Mouse (Mus musculus) skeletal muscle tissue, postnatal 0 days (tissue): ENCODE data around the gene Bphl. TPM values are rescaled to one million over a fixed set of nuclear protein-coding genes. Genes with fewer than 3 reads are reported as not detected.

Experiments
- polyA plus RNA-seq: library from polyadenylated mRNA; unstranded; fragments of >200 nt; fragmentation: Nextera tagmentation; extraction: Ambion mirVana; gene quantifications from 2 replicates; pipeline ENCODE4 v1.2.1, GENCODE M21; 2015

The Bphl gene
- 45.2 and 46.5 TPM in 2 replicates for polyA plus RNA-seq

GRCm38 (mm10) chr13:34037172-34038055 lies at the start of gene Bphl:
Gene Bphl (plus strand): TSS chr13:34037597.

GRCm38 (mm10) chr13:34002058-34003006 lies 35.1 kb upstream of the Bphl start, which contains the start of the genes Ripk1 and Serpinb6a:
Gene Ripk1 (plus strand): TSS chr13:34002363.
Gene Serpinb6a (minus strand): TSS chr13:34002794.

GRCm38 (mm10) chr13:34077492-34078271 lies 40.3 kb downstream of the Bphl start, which contains the start of gene Tubb2a:
Gene Tubb2a (minus strand): TSS chr13:34078007.

Other genes starting within 250 kb of the Bphl start
- not detected in 2 replicates for gene Serpinb6e, start 194.2 kb upstream of the Bphl start, polyA plus RNA-seq
- gene Serpinb6c, start 131.9 kb upstream of the Bphl start, polyA plus RNA-seq: 0.28 and 0.45 TPM in 2 replicates
- 17.5 and 17.9 TPM in 2 replicates for gene Nqo2, start 72.9 kb upstream of the Bphl start, polyA plus RNA-seq
- gene Ripk1, start 35.2 kb upstream of the Bphl start, polyA plus RNA-seq: 6.3 and 8.0 TPM in 2 replicates
- 63.8 and 73.4 TPM in 2 replicates for gene Serpinb6a, start 34.8 kb upstream of the Bphl start, polyA plus RNA-seq
- 83.9 and 116 TPM in 2 replicates for gene Tubb2a, start 40.4 kb downstream of the Bphl start, polyA plus RNA-seq
- gene Tubb2b, start 92.9 kb downstream of the Bphl start, polyA plus RNA-seq: 21.6 and 23.6 TPM in 2 replicates
- 61.6 and 61.9 TPM in 2 replicates for gene Psmg4, start 125.4 kb downstream of the Bphl start, polyA plus RNA-seq